Mouse (Mus musculus) heart, embryonic 11.5 days (tissue): ENCODE results near the gene Htr2a. TPM values are rescaled to one million over a fixed set of nuclear protein-coding genes. Genes with fewer than 3 reads are reported as not detected.

Source experiments
- ATAC-seq: fragments of 200-750 bp; cut with Nextera tagmentation; replicated peaks from 2 replicates; pipeline ENCODE4 v1.8.0; 2017; ENCODE audit warnings: moderate library complexity; ENCODE audit not compliant: insufficient number of reproducible peaks, low FRiP score, low TSS enrichment
- H3K27ac ChIP-seq: fragments of 300-500 bp; sonication (generic); 2 replicates; pipeline ENCODE4 v1.5.1; 2014; ENCODE audit warnings: mild to moderate bottlenecking, low read depth, low read length
- H3K27me3 ChIP-seq: fragments of 300-500 bp; sonication (generic); 2 replicates; pipeline ENCODE4 v1.6.1; 2014; ENCODE audit warnings: mild to moderate bottlenecking, low read length, mixed read lengths; ENCODE audit not compliant: control insufficient read depth, insufficient read depth
- H3K36me3 ChIP-seq: fragments of 300-500 bp; sonication (generic); 2 replicates; pipeline ENCODE4 v1.6.1; 2014; ENCODE audit warnings: mild to moderate bottlenecking, low read length, moderate library complexity, mixed read lengths; ENCODE audit not compliant: control insufficient read depth, insufficient read depth
- H3K4me1 ChIP-seq: fragments of 300-500 bp; sonication (generic); 2 replicates; pipeline ENCODE4 v1.6.1; 2014; ENCODE audit warnings: low read length; ENCODE audit not compliant: control insufficient read depth, insufficient read depth
- H3K4me2 ChIP-seq: fragments of 300-500 bp; sonication (generic); 2 replicates; pipeline ENCODE4 v1.6.1; 2014; ENCODE audit warnings: mild to moderate bottlenecking, moderate library complexity
- H3K4me3 ChIP-seq: fragments of 300-500 bp; sonication (generic); 2 replicates; pipeline ENCODE4 v1.5.1; 2014; ENCODE audit warnings: low read depth, low read length
- H3K9ac ChIP-seq: fragments of 300-500 bp; sonication (generic); 2 replicates; pipeline ENCODE4 v1.6.1; 2014; ENCODE audit warnings: mild to moderate bottlenecking, low read depth, low read length, moderate library complexity
- H3K9me3 ChIP-seq: fragments of 300-500 bp; sonication (generic); replicated peaks from 2 replicates; pipeline ENCODE4 v1.6.1; 2016; ENCODE audit warnings: low read length; ENCODE audit not compliant: control insufficient read depth
- WGBS: fragments of 180-500 bp; shearing (Covaris S2); extraction: QIAGEN DNeasy Blood & Tissue Kit; methylation state at CpG from one replicate; pipeline ENCODE4 v1.1.7; 2014; ENCODE audit not compliant: insufficient replicate concordance; 5-methylcytosine and 5-hydroxymethylcytosine counted together
- polyA plus RNA-seq: library from polyadenylated mRNA; unstranded; fragments of >200 nt; fragmentation: Nextera tagmentation; extraction: Ambion mirVana; gene quantifications from 2 replicates; pipeline ENCODE4 v1.2.1, GENCODE M21; 2014

The Htr2a gene
- polyA plus RNA-seq, 1 experiment from 2014 or later: 0.59 TPM

GRCm38 (mm10) chr14:74723541-74723940, 82.9 kb downstream of the Htr2a start:
- 62% methylated on average over 3 of the region's 3 CpGs for WGBS
- no peaks in the 10 kb centered on the region for H3K9me3 ChIP-seq
- no peak for ATAC-seq

GRCm38 (mm10) chr14:74731221-74732078, 90.8 kb downstream of the Htr2a start:
- Histone ChIP-seq H3K4me3 (peak overlapping the region; percentile 81), H3K36me3 (peaks cover 4% of the 10 kb centered on the region; the same call in 1 of the 2 replicates), H3K27me3 (no peaks in the 10 kb centered on the region), H3K27ac (0 out of 2 replicates have a peak overlapping the region, but pooled peaks have one; percentile 50), H3K4me2 (peak overlapping the region; percentile 65), H3K4me1 (peaks cover 5% of the 10 kb centered on the region; the same call in 1 of the 2 replicates), H3K9me3 (no peaks in the 10 kb centered on the region), H3K9ac (peak overlapping the region; percentile 44; the same call in 1 of the 2 replicates)
- WGBS: 28% methylated on average over 9 of the region's 9 CpGs
- no peak for ATAC-seq

More at GRCm38 (mm10) chr14:74723541-74723940, 82.9 kb downstream of the Htr2a start:
- H3K27ac ChIP-seq: no peak overlapping the region
- no peaks in the 10 kb centered on the region for H3K27me3 ChIP-seq
- no peak overlapping the region for H3K4me2 ChIP-seq
- no peaks in the 10 kb centered on the region for H3K4me1 ChIP-seq
- no peak overlapping the region for H3K9ac ChIP-seq
- no peak overlapping the region for H3K4me3 ChIP-seq
- H3K36me3 ChIP-seq: no peaks in the 10 kb centered on the region

GRCm38 (mm10) chr14:74732079-74732783, 91.6 kb downstream of the Htr2a start, which contains the start of gene Esd:
Esd (plus strand) TSS chr14:74732297.
- Histone ChIP-seq H3K9ac (peak within 1 kb of the TSS; percentile 80), H3K4me3 (peak within 1 kb of the TSS; percentile 81), H3K27me3 (no peaks in the 10 kb centered on the region), H3K4me2 (peak within 1 kb of the TSS; percentile 65), H3K36me3 (peaks cover 10% of the 10 kb centered on the region), H3K9me3 (no peaks in the 10 kb centered on the region), H3K27ac (peak within 1 kb of the TSS; percentile 87), H3K4me1 (peaks cover 5% of the 10 kb centered on the region; the same call in 1 of the 2 replicates)
- peak; percentile 100 for ATAC-seq
- under 1% methylated on average over 53 of the region's 53 CpGs for WGBS

GRCm38 (mm10) chr14:74733397-74733796, 92.8 kb downstream of the Htr2a start:
- no peak overlapping the region for H3K27ac ChIP-seq
- no peaks in the 10 kb centered on the region for H3K9me3 ChIP-seq
- no peak for ATAC-seq
- H3K4me3 ChIP-seq: peak overlapping the region; percentile 81
- H3K4me2 ChIP-seq: peak overlapping the region; percentile 65
- no peak overlapping the region for H3K9ac ChIP-seq
- no peaks in the 10 kb centered on the region for H3K27me3 ChIP-seq
- peaks cover 14% of the 10 kb centered on the region for H3K36me3 ChIP-seq
- H3K4me1 ChIP-seq: peaks cover 5% of the 10 kb centered on the region; the same call in 1 of the 2 replicates
- 71% methylated on average over 2 of the region's 2 CpGs for WGBS

GRCm38 (mm10) chr14:74735471-74735870, 94.8 kb downstream of the Htr2a start:
- Histone ChIP-seq H3K4me3 (no peak overlapping the region), H3K4me2 (no peak overlapping the region), H3K27me3 (no peaks in the 10 kb centered on the region), H3K36me3 (peaks cover 21% of the 10 kb centered on the region), H3K9ac (no peak overlapping the region), H3K27ac (no peak overlapping the region), H3K9me3 (no peaks in the 10 kb centered on the region), H3K4me1 (peaks cover 5% of the 10 kb centered on the region; the same call in 1 of the 2 replicates)
- WGBS: 50% methylated on average over 6 of the region's 6 CpGs
- no peak for ATAC-seq

GRCm38 (mm10) chr14:74736850-74737249, 96.2 kb downstream of the Htr2a start:
- ATAC-seq: no peak

More at GRCm38 (mm10) chr14:74736850-74737249, 96.2 kb downstream of the Htr2a start:
- Histone ChIP-seq H3K4me3 (no peak overlapping the region), H3K36me3 (peaks cover 21% of the 10 kb centered on the region), H3K9me3 (no peaks in the 10 kb centered on the region), H3K27ac (no peak overlapping the region), H3K4me1 (peaks cover 5% of the 10 kb centered on the region; the same call in 1 of the 2 replicates), H3K9ac (no peak overlapping the region), H3K4me2 (no peak overlapping the region), H3K27me3 (no peaks in the 10 kb centered on the region)
- 94% methylated on average over 6 of the region's 6 CpGs for WGBS

Other genes with a start within 250 kb of the Htr2a start
- 280 and 304 TPM in 2 replicates for gene Esd, start 91.5 kb downstream of the Htr2a start, polyA plus RNA-seq